Mouse (Mus musculus) gastrocnemius, postnatal 4 days (tissue): ENCODE measurements around the gene Rela. TPM values are rescaled to one million over a fixed set of nuclear protein-coding genes. Genes with fewer than 3 reads are reported as not detected.

Experiments used
- DNase-seq, 2 experiments: peaks; one replicate each; pipeline ENCODE4 v3.0.0; 2021 to 2022; ENCODE audit warnings: low spot score in 2 of 2, mixed read lengths in 2 of 2
- microRNA-seq: library from miRNA; unstranded; fragments of <30 nt; microRNA quantifications from one replicate; pipeline ENCODE4 v1.2.0, GENCODE M21; 2021
- total RNA-seq, 2 experiments: library from RNA; stranded (reverse); gene quantifications; 2 replicates each; pipeline ENCODE4 v1.2.3; 2021

The Rela gene
- total RNA-seq, 2 experiments from 2014 or later, result 35.9 to 39.1 TPM

DNA sequence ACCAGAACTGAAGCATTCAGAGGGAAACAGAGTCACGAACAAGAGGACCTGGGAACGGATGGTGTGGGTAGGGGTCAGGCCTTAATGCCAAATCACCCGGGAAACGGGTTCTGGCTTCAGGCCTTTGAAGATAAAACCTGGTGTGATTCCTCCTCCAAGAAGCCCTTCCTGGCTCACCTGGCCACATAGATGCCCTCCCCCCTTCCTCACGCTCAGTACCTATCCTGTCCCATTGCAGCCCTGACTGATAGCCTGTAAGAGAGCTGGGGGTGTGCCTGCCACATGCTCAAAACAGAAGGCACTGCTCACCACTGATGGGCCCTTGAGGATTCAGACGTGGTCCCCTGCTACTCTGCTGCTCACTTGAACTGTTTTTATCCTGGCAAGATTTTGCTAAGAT, 56.5 kb downstream of the Rela start:
- no peak for DNase-seq

DNA sequence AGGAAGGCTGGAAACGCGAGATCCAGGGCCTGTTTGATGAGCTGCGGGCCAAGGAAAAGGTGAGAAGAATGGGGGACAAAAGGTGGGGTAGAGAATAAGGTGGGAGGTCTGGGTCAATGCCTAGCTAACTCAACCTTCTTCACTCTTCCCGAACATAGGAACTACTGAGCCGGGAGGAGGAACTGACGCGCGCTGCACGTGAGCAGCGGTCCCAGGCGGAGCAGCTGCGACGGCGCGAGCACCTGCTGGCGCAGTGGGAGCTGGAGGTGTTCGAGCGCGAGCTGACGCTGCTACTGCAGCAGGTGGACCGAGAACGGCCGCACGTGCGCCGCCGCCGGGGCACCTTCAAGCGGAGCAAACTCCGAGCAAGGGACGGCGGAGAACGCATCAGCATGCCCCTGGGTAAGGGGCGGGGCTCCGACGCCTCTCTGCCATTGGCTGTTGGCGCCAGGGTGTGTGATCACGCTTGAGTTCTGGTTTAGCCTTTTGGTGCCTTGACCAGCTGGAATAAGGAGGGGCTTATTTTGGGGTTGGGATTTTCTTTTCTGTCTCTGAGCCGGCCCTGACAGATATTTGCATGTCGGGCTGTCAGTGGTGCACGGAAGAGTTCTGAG, 58.7 kb downstream of the Rela start:
- DNase-seq, result no peak

Small RNAs within 50 kb of the gene (microRNA-seq; reads per million reads assigned to microRNA genes)
- gene Mir6987, result not detected

Other genes starting within 250 kb of the Rela start
- 10 to 100 TPM; 53.3 to 56.8 TPM for gene Sart1, start 248.8 kb upstream of the Rela start, total RNA-seq
- not detected for gene Tsga10ip, start 235.0 kb upstream of the Rela start, total RNA-seq
- 100 to 1,000 TPM; 344 to 358 TPM for gene Drap1, start 212.5 kb upstream of the Rela start, total RNA-seq
- 10 to 100 TPM; 52.0 to 55.7 TPM for gene AI837181, start 212.3 kb upstream of the Rela start, total RNA-seq
- not detected for gene Fosl1, start 189.9 kb upstream of the Rela start, total RNA-seq
- gene Ccdc85b, start 179.6 kb upstream of the Rela start, total RNA-seq, result 1 to 10 TPM; 8.0 to 8.4 TPM
- 10 to 100 TPM; 62.3 to 71.1 TPM for gene Fibp, start 176.9 kb upstream of the Rela start, total RNA-seq
- under 1 TPM in 1 of 2 experiments, not detected in 1; 0.16 TPM for gene Ctsw, start 169.0 kb upstream of the Rela start, total RNA-seq
- gene Efemp2, start 163.5 kb upstream of the Rela start, total RNA-seq, result 10 to 100 TPM; 57.2 to 68.1 TPM
- gene Mus81, start 149.1 kb upstream of the Rela start, total RNA-seq, result 10 to 100 TPM; 28.9 to 30.9 TPM
- gene Cfl1, start 147.0 kb upstream of the Rela start, total RNA-seq, result 100 to 1,000 TPM; 557 to 593 TPM
- 1 to 10 TPM; 1.3 to 1.8 TPM for gene 1700020D05Rik, start 133.7 kb upstream of the Rela start, total RNA-seq
- 1 to 10 TPM; 8.4 to 9.3 TPM for gene Snx32, start 126.9 kb upstream of the Rela start, total RNA-seq
- gene Ovol1, start 76.8 kb upstream of the Rela start, total RNA-seq, result not detected
- gene Ap5b1, start 69.5 kb upstream of the Rela start, total RNA-seq, result 1 to 10 TPM; 3.1 to 3.2 TPM
- gene Rnaseh2c, start 35.6 kb upstream of the Rela start, total RNA-seq, result 10 to 100 TPM; 55.2 to 67.2 TPM
- gene Kat5, start 27.2 kb upstream of the Rela start, total RNA-seq, result 10 to 100 TPM; 50.1 to 54.4 TPM
- gene Sipa1, start 26.2 kb downstream of the Rela start, total RNA-seq, result 10 to 100 TPM; 47.7 to 52.2 TPM
- 10 to 100 TPM; 29.7 to 30.2 TPM for gene Map3k11, start 51.3 kb downstream of the Rela start, total RNA-seq
- 10 to 100 TPM; 37.1 to 40.5 TPM for gene Pcnx3, start 51.4 kb downstream of the Rela start, total RNA-seq
- not detected for gene Kcnk7, start 66.9 kb downstream of the Rela start, total RNA-seq
- gene Ehbp1l1, start 88.8 kb downstream of the Rela start, total RNA-seq, result 100 to 1,000 TPM; 250 to 260 TPM
- 10 to 100 TPM; 58.8 to 59.1 TPM for gene Fam89b, start 92.2 kb downstream of the Rela start, total RNA-seq
- gene Ltbp3, start 103.4 kb downstream of the Rela start, total RNA-seq, result 100 to 1,000 TPM; 116 to 137 TPM
- gene Scyl1, start 133.9 kb downstream of the Rela start, total RNA-seq, result 10 to 100 TPM; 71.7 to 75.6 TPM
- gene Frmd8, start 237.8 kb downstream of the Rela start, total RNA-seq, result 10 to 100 TPM; 16.2 to 16.7 TPM
- gene Slc25a45, start 240.3 kb downstream of the Rela start, total RNA-seq, result 1 to 10 TPM; 3.7 to 3.8 TPM